Comparison of ENCODE assay signal across 17 mouse cellular contexts in genomic region chr7:106644222-106644870, GRCm38 (mm10). TPM values are rescaled to one million over a fixed set of nuclear protein-coding genes. Genes with fewer than 3 reads are reported as not detected.
A peak's percentile ranks its signal among the peaks of the same experiment; 100 is the strongest.
DNase-seq lines count a peak whose midpoint lies in the region; ATAC-seq and TF ChIP-seq lines count a peak whose summit lies in the region.
"Had no signal": no experiment of that assay in that cellular context is flagged by ENCODE, and none has a peak within 500 bp of the region (broad histone marks: within the 10 kb centered on the region; RNA-seq: fewer than 3 reads in every experiment).

No protein-coding gene starts in this region.

- no peak for TF ChIP-seq POLR2A in kidney, adult 2 months (IDR thresholded peaks at IDR 0.05; ENCODE audit: low read depth, low read length)

- H3K4me3 ChIP-seq in kidney, adult 2 months (ENCODE audit: insufficient read depth, low read depth, low read length): no peak overlapping the region
- no peak overlapping the region for H3K4me3 ChIP-seq in kidney, embryonic 16.5 days (ENCODE audit: low read length)
- peak overlapping the region; percentile 62 for H3K4me3 ChIP-seq in megakaryocyte, embryonic 14.5 days (replicated peaks)
- H3K4me3 ChIP-seq in forebrain, embryonic 15.5 days: no peak overlapping the region
- H3K4me3 ChIP-seq: erythroblast, embryonic 14.5 days; left cerebral cortex, adult 2 months had no signal

- H3K27me3 ChIP-seq in kidney, adult 2 months (replicated peaks; ENCODE audit: control insufficient read depth, insufficient read depth, low read length): no peaks in the 10 kb centered on the region
- H3K27me3 ChIP-seq in kidney, embryonic 16.5 days (ENCODE audit: insufficient read depth, low read length): no peaks in the 10 kb centered on the region
- no peaks in the 10 kb centered on the region for H3K27me3 ChIP-seq in megakaryocyte, embryonic 14.5 days (replicated peaks)
- H3K27me3 ChIP-seq in forebrain, embryonic 15.5 days: no peaks in the 10 kb centered on the region

- H3K4me1 ChIP-seq in kidney, adult 2 months (ENCODE audit: control insufficient read depth, insufficient read depth, low read length): no peaks in the 10 kb centered on the region
- no peaks in the 10 kb centered on the region for H3K4me1 ChIP-seq in kidney, embryonic 16.5 days (ENCODE audit: insufficient read depth, low read length)
- H3K4me1 ChIP-seq in megakaryocyte, embryonic 14.5 days: peaks cover 23% of the 10 kb centered on the region
- H3K4me1 ChIP-seq in forebrain, embryonic 15.5 days: no peaks in the 10 kb centered on the region

- TF ChIP-seq CTCF in kidney, adult 2 months (conservative IDR thresholded peaks at IDR 0.05; ENCODE audit: insufficient read depth, insufficient read length, low read depth, low read length): no peak

- no peak overlapping the region for H3K27ac ChIP-seq in kidney, adult 2 months (ENCODE audit: insufficient read depth, low read depth, low read length)
- no peak overlapping the region for H3K27ac ChIP-seq in kidney, embryonic 16.5 days (ENCODE audit: low read length)
- H3K27ac ChIP-seq in forebrain, embryonic 15.5 days (replicated peaks): no peak overlapping the region
- H3K27ac ChIP-seq: left cerebral cortex, adult 2 months had no signal

- intact Hi-C loops in gastrocnemius, postnatal 36 days (cut with DNase I): no loop called here

- no peak overlapping the region for H3K4me2 ChIP-seq in kidney, embryonic 16.5 days (replicated peaks; ENCODE audit: low read depth, low read length)
- H3K4me2 ChIP-seq in forebrain, embryonic 15.5 days (replicated peaks): no peak overlapping the region

- no peaks in the 10 kb centered on the region for H3K9me3 ChIP-seq in kidney, embryonic 16.5 days (ENCODE audit: low read length)
- no peaks in the 10 kb centered on the region for H3K9me3 ChIP-seq in megakaryocyte, embryonic 14.5 days
- H3K9me3 ChIP-seq in forebrain, embryonic 15.5 days: no peaks in the 10 kb centered on the region

- peak; percentile 3 for DNase-seq in kidney, adult 2 months
- DNase-seq in thymus, postnatal 36 days: peak; percentile 6 to 21
- no peak for DNase-seq in thymus, postnatal 14 days
- DNase-seq in right cerebral cortex, postnatal 4 days: no peak
- DNase-seq in gastrocnemius, postnatal 36 days: no peak
- DNase-seq: cerebellum, adult 8-10 months; heart, adult 11 months; kidney, postnatal 4 days had no signal

- WGBS in kidney, adult 2 months: 54% methylated on average over 3 of the region's 3 CpGs
- WGBS in kidney, embryonic 16.5 days: 63% methylated on average over 3 of the region's 3 CpGs
- 86% methylated on average over 3 of the region's 3 CpGs for WGBS in forebrain, embryonic 15.5 days

- no peak for ATAC-seq in kidney, embryonic 16.5 days (ENCODE audit: low FRiP score, low TSS enrichment)
- no peak for ATAC-seq in forebrain, embryonic 15.5 days (replicated peaks)

- no peak overlapping the region for H3K9ac ChIP-seq in kidney, embryonic 16.5 days (replicated peaks; ENCODE audit: low read length)
- H3K9ac ChIP-seq in forebrain, embryonic 15.5 days (replicated peaks): no peak overlapping the region

- no peaks in the 10 kb centered on the region for H3K36me3 ChIP-seq in kidney, adult 2 months (ENCODE audit: control insufficient read depth, insufficient read depth, low read length)
- H3K36me3 ChIP-seq in kidney, embryonic 16.5 days (ENCODE audit: insufficient read depth, low read length): no peaks in the 10 kb centered on the region
- no peaks in the 10 kb centered on the region for H3K36me3 ChIP-seq in megakaryocyte, embryonic 14.5 days (replicated peaks; ENCODE audit: low read length)
- no peaks in the 10 kb centered on the region for H3K36me3 ChIP-seq in forebrain, embryonic 15.5 days

RNA-seq across cellular contexts. Expression of gene Olfr693, which starts 36.0 kb away (rescaled TPM):
- polyA plus RNA-seq in kidney, adult 2 months (2012; rRNA removed): not detected in 2 replicates
- polyA plus RNA-seq in kidney, embryonic 16.5 days (2015; fragmentation: Nextera tagmentation; extraction: Ambion mirVana): not detected in 2 replicates
- polyA plus RNA-seq in megakaryocyte, embryonic 14.5 days (2012; ENCODE audit: insufficient read depth, low replicate concordance): not detected in 2 replicates
- polyA plus RNA-seq in forebrain, embryonic 15.5 days (2015; fragmentation: Nextera tagmentation; extraction: Ambion mirVana): not detected in 2 replicates
- not detected for total RNA-seq in gastrocnemius, postnatal 36 days (2021)
- total RNA-seq: left cerebral cortex, adult 2 months had no signal
- polyA plus RNA-seq: erythroblast, embryonic 14.5 days; heart, postnatal 0 days; limb, embryonic 14.5 days; neural tube, embryonic 11.5 days; stomach, embryonic 14.5 days had no signal

RNA-seq across cellular contexts. Expression of gene Olfr694, which starts 47.3 kb away (rescaled TPM):
- polyA plus RNA-seq in kidney, adult 2 months (2012; rRNA removed): not detected in 2 replicates
- not detected in 2 replicates for polyA plus RNA-seq in kidney, embryonic 16.5 days (2015; fragmentation: Nextera tagmentation; extraction: Ambion mirVana)
- not detected in 2 replicates for polyA plus RNA-seq in megakaryocyte, embryonic 14.5 days (2012; ENCODE audit: insufficient read depth, low replicate concordance)
- polyA plus RNA-seq in forebrain, embryonic 15.5 days (2015; fragmentation: Nextera tagmentation; extraction: Ambion mirVana): not detected in 2 replicates
- total RNA-seq in gastrocnemius, postnatal 36 days (2021): not detected
- total RNA-seq: left cerebral cortex, adult 2 months had no signal
- polyA plus RNA-seq: erythroblast, embryonic 14.5 days; heart, postnatal 0 days; limb, embryonic 14.5 days; neural tube, embryonic 11.5 days; stomach, embryonic 14.5 days had no signal

Comparison
In these comparisons a context has a peak if more than half of its experiments do, and no peak if none do; other contexts are left out.
1. DNase-seq: peak in kidney, adult 2 months (single experiment) and thymus, postnatal 36 days (2 of 2); none in thymus, postnatal 14 days (single experiment), right cerebral cortex, postnatal 4 days (single experiment) and gastrocnemius, postnatal 36 days (0 of 2).